Mouse (Mus musculus) gastrocnemius, adult 2 months (tissue): ENCODE measurements at regions not wholly inside any gene's neighbourhood (a gene's known extent, or its start where the extent isn't known, plus 50 kb on each side); places are given as distances from the start of the nearest gene placed in this dataset.

Source experiments
- DNase-seq: peaks from one replicate; pipeline ENCODE4 v3.0.0; 2022
- H3K27ac ChIP-seq: fragments of 200-600 bp; 2 replicates; pipeline ENCODE4 v1.8.1; 2022; ENCODE audit warnings: mild to moderate bottlenecking
- H3K4me3 ChIP-seq: fragments of 200-600 bp; 2 replicates; pipeline ENCODE4 v1.8.1; 2022; ENCODE audit warnings: mild to moderate bottlenecking, moderate library complexity
- CTCF ChIP-seq: fragments of 200-600 bp; IDR thresholded peaks from 2 replicates; pipeline ENCODE4 v1.8.1; 2022; ENCODE audit warnings: antibody characterized with exemption, mild to moderate bottlenecking, moderate library complexity
- intact Hi-C: fragments of 180-260 bp; cut with DNase I; formaldehyde crosslinking; loops from one replicate; pipeline ENCODE4 v1.15.1; 2025

DNA sequence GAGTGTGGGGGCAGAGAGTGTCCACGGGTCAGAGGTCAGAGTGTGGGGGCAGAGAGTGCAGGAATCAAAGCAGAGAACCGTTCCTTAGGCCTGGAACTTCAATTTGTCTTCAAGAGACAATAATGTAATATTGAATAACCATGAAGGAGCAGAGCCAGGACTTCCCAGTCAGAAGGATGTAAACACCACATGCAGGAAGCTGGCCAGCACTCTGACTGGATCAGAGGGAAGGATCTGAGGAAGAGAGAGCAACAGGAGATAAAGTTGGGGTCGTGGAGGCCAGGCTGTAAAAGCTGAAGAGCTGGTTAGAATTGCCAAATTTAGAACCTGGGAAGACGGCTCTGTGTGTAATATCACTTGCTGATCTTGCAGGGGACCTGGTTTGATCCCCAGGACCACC is 54.0 kb upstream of the Ppp2r5a start:
- no peak overlapping the region for H3K4me3 ChIP-seq
- intact Hi-C loops, result loop anchor here (5.0 kb wide), 1 partner anchor 60 kb away; no protein-coding TSS in a partner anchor
- no peak for TF ChIP-seq CTCF
- no peak for DNase-seq
- peak overlapping the region; percentile 86 for H3K27ac ChIP-seq

DNA sequence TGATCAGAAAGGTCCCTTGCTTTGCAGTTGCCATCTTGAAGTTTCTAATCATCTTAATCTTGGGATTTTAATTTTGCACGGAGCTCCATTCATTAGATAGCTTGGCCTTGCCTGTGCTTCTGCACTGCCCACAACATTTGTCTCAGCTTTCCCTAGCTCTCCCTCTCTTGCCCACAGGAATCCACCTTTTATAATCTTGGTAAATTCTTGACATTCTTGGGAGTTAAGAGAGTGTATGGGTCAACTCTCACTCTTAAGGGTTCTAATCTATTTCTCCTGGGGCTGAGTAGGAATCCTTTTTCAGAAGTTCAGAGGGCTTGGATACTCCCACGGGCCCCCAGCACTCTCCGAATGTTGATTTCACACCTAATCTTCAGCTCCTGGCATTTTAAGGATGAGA is 51.5 kb upstream of the Ppp2r5a start:
- TF ChIP-seq CTCF, result no peak
- H3K27ac ChIP-seq, result peak overlapping the region; percentile 73
- intact Hi-C loops, result loop anchor here (5.0 kb wide), 1 partner anchor 57 kb away; no protein-coding TSS in a partner anchor
- H3K4me3 ChIP-seq, result peak overlapping the region; percentile 46
- DNase-seq, result no peak

DNA sequence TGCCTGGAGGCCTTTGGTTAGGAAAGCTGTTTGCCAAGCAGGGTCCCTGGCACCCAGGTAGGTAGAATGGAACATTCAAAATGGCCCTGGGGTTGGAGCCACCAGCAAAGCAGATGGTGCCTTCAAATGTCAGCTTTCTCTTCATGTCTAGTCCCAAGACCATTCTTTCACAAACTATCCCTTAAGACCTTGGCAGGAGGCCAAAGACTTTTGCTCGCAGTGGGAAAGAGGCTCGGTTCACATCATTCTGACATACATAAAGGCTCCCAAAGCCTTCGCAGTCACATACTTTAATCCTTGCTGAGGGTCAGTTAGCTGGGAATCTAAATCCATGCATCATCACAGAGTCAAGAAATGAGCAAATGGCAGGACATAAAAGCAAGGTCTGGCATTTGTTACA is 50.5 kb upstream of the Ppp2r5a start:
- DNase-seq, result no peak
- intact Hi-C loops, result no loop called here
- no peak for TF ChIP-seq CTCF
- H3K4me3 ChIP-seq, result peak overlapping the region; percentile 46
- H3K27ac ChIP-seq, result peak overlapping the region; percentile 73
